Mouse (Mus musculus): ENCODE measurements around the gene Crmp1. TPM values are rescaled to one million over a fixed set of nuclear protein-coding genes. Genes with fewer than 3 reads are reported as not detected.

The Crmp1 gene
- polyA plus RNA-seq, 1 experiment = 0.11 TPM

DNA sequence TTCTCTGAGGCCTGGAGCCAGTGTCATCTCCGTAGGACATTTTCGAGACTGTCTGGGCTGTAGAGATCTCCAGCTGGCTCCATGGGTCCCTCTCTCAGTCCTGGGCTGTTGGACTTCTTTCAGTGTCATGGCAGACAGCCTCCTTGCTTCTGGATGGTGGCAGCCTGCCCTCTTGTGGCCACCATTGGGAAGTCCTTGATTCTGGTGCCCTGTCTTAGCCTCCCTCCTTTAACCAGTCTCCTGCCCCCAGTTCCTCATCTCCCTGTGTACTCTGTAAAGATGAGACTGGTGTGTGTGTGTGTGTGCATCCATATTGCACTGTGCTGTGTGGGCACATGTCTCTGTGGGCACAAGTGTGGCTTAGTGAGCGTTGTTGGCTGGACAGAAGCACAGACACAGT is 46.6 kb downstream of the Crmp1 start:
- no peak for TF ChIP-seq USF1 (IDR thresholded peaks at IDR 0.05; ENCODE audit: low read depth)
- no peak for TF ChIP-seq REST (IDR thresholded peaks at IDR 0.05; ENCODE audit: insufficient read depth, insufficient read length)
- no peak for TF ChIP-seq POLR2A (IDR thresholded peaks at IDR 0.05; ENCODE audit: insufficient read length, low read depth)
- no peak for TF ChIP-seq POLR2AphosphoS2 (IDR thresholded peaks at IDR 0.05; ENCODE audit: insufficient read length, low read depth)

DNA sequence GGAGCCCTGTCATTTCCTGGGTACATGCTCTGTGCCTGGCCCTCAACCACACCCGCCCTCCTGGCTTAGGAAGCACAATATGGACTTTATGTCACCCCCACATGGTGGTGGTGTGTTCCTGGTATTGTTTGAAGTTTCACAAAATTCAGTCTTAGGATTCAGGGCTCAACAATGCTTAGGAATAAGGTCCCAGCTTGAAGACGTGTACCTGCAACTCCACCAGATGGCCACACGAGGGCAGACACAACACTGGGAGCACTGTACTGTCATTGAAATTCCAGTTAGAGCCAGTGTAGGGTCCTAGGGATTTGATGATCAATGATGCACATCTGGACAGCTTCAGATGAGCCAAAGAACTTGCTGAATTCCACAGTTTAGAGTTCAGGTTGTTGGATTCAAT is 47.5 kb downstream of the Crmp1 start:
- no peaks in the 10 kb centered on the region for H3K36me3 ChIP-seq (ENCODE audit: control insufficient read depth, insufficient read depth)
- H3K27me3 ChIP-seq (ENCODE audit: control insufficient read depth, insufficient read depth, insufficient read length) = no peaks in the 10 kb centered on the region
- H3ac ChIP-seq (ENCODE audit: control insufficient read depth, insufficient read length) = no peak overlapping the region
- H3K4me3 ChIP-seq = no peak overlapping the region
- no peak overlapping the region for H3K4me2 ChIP-seq (ENCODE audit: low read depth)
- no peak for TF ChIP-seq POLR2AphosphoS2 (IDR thresholded peaks at IDR 0.05; ENCODE audit: insufficient read length, low read depth)
- no peak for TF ChIP-seq MYOG (IDR thresholded peaks at IDR 0.05; ENCODE audit: control insufficient read depth in 1 of 3, insufficient read depth in 1 of 3, insufficient read length in 2 of 3, low read depth in 2 of 3)
- TF ChIP-seq USF1 (IDR thresholded peaks at IDR 0.05; ENCODE audit: low read depth) = no peak
- TF ChIP-seq E2F4 (IDR thresholded peaks at IDR 0.05; ENCODE audit: insufficient read depth) = no peak
- no peak for TF ChIP-seq TCF12 (IDR thresholded peaks at IDR 0.05; ENCODE audit: insufficient read depth, poor library complexity, severe bottlenecking)
- no peak for TF ChIP-seq MYOD1 (IDR thresholded peaks at IDR 0.05; ENCODE audit: control insufficient read depth in 1 of 3, insufficient read length in 2 of 3, low read depth in 2 of 3)
- TF ChIP-seq TCF3 (IDR thresholded peaks at IDR 0.05; ENCODE audit: insufficient read length, low read depth) = no peak
- no peak for TF ChIP-seq POLR2A (IDR thresholded peaks at IDR 0.05; ENCODE audit: insufficient read length, low read depth)
- TF ChIP-seq MAX (IDR thresholded peaks at IDR 0.05; ENCODE audit: low read depth) = no peak
- no peak for TF ChIP-seq CEBPB (IDR thresholded peaks at IDR 0.05; ENCODE audit: insufficient read depth, poor library complexity, severe bottlenecking)
- no peak for TF ChIP-seq REST (IDR thresholded peaks at IDR 0.05; ENCODE audit: insufficient read depth, insufficient read length)
- no peak for TF ChIP-seq SRF (IDR thresholded peaks at IDR 0.05; ENCODE audit: control insufficient read depth, insufficient read length, low read depth)
- no peaks in the 10 kb centered on the region for H3K79me2 ChIP-seq (ENCODE audit: control insufficient read depth, insufficient read depth)

More for the DNA sequence above, 46.6 kb downstream of the Crmp1 start:
- Histone ChIP-seq H3K36me3 (ENCODE audit: control insufficient read depth, insufficient read depth) (no peaks in the 10 kb centered on the region), H3K4me3 (no peak overlapping the region), H3K79me2 (ENCODE audit: control insufficient read depth, insufficient read depth) (no peaks in the 10 kb centered on the region), H3K4me2 (ENCODE audit: low read depth) (no peak overlapping the region), H3K27me3 (ENCODE audit: control insufficient read depth, insufficient read depth, insufficient read length) (no peaks in the 10 kb centered on the region), H3ac (ENCODE audit: control insufficient read depth, insufficient read length) (no peak overlapping the region)

GRCm38 (mm10) chr5:37290983-37291382 is 49.2 kb downstream of the Crmp1 start:
- no peaks in the 10 kb centered on the region for H3K79me2 ChIP-seq (ENCODE audit: control insufficient read depth, insufficient read depth)
- no peak overlapping the region for H3K4me3 ChIP-seq
- H3K36me3 ChIP-seq (ENCODE audit: control insufficient read depth, insufficient read depth) = no peaks in the 10 kb centered on the region
- no peak overlapping the region for H3K4me2 ChIP-seq (ENCODE audit: low read depth)
- no peak overlapping the region for H3ac ChIP-seq (ENCODE audit: control insufficient read depth, insufficient read length)
- no peaks in the 10 kb centered on the region for H3K27me3 ChIP-seq (ENCODE audit: control insufficient read depth, insufficient read depth, insufficient read length)
- TF ChIP-seq CEBPB (IDR thresholded peaks at IDR 0.05; ENCODE audit: insufficient read depth, poor library complexity, severe bottlenecking) (no peak), MYOD1 (IDR thresholded peaks at IDR 0.05; ENCODE audit: control insufficient read depth in 1 of 3, insufficient read length in 2 of 3, low read depth in 2 of 3) (no peak)

DNA sequence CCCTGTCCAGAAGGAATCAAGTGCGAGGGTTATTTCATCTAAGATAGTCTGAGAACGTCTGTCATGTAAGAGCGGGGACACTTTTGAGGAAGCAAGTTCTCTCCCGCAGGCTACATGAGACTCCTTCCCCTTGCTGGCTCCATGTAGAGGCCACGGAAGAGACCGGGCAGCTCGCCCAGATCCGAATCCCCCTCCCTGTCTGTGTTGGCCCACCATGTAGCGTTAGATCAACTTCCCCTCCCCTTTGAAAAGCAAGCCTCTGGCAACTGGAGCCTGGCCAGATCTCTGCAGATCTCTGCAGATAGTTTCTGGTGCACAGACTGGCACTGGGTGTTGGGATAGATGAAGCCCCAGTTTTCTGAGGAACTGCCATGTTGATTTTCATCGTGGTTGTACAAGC is 55.0 kb downstream of the Crmp1 start:
- no peak for TF ChIP-seq REST (IDR thresholded peaks at IDR 0.05; ENCODE audit: insufficient read depth, insufficient read length)
- no peak for TF ChIP-seq USF1 (IDR thresholded peaks at IDR 0.05; ENCODE audit: low read depth)
- TF ChIP-seq MYOG (IDR thresholded peaks at IDR 0.05; ENCODE audit: control insufficient read depth in 1 of 3, insufficient read depth in 1 of 3, insufficient read length in 2 of 3, low read depth in 2 of 3) = no peak
- no peak for TF ChIP-seq MYOD1 (IDR thresholded peaks at IDR 0.05; ENCODE audit: control insufficient read depth in 1 of 3, insufficient read length in 2 of 3, low read depth in 2 of 3)

GRCm38 (mm10) chr5:37298370-37298769 is 56.6 kb downstream of the Crmp1 start:
- TF ChIP-seq MYOG (IDR thresholded peaks at IDR 0.05; ENCODE audit: control insufficient read depth in 1 of 3, insufficient read depth in 1 of 3, insufficient read length in 2 of 3, low read depth in 2 of 3) (no peak), TCF3 (IDR thresholded peaks at IDR 0.05; ENCODE audit: insufficient read length, low read depth) (no peak)

More for the DNA sequence above, 55.0 kb downstream of the Crmp1 start:
- H3K4me3 ChIP-seq = no peak overlapping the region
- no peak overlapping the region for H3K4me2 ChIP-seq (ENCODE audit: low read depth)
- no peak overlapping the region for H3ac ChIP-seq (ENCODE audit: control insufficient read depth, insufficient read length)
- H3K36me3 ChIP-seq (ENCODE audit: control insufficient read depth, insufficient read depth) = no peaks in the 10 kb centered on the region
- no peaks in the 10 kb centered on the region for H3K79me2 ChIP-seq (ENCODE audit: control insufficient read depth, insufficient read depth)
- H3K27me3 ChIP-seq (ENCODE audit: control insufficient read depth, insufficient read depth, insufficient read length) = no peaks in the 10 kb centered on the region

DNA sequence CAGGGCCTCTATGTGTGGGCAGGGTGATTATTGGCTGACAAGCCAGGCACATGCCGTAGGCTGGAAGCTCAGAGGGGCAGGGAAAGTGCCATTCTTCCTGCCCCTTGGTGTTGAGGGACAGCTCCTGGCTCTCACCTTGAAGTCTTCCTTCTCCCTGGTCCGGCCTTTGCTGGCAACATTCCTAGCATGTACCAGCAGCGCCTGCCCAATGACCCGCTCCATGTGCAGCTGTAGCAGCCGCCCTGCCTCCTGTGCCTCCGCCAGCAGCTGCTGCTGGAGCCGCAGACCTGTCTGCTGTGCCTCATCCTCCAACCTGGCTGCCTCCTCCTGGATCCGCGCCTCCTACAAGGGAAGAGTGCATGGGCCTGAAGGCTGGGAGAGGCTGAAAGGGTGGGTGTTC is 68.3 kb downstream of the Crmp1 start:
- Histone ChIP-seq H3K4me3 (no peak overlapping the region), H3K79me2 (ENCODE audit: control insufficient read depth, insufficient read depth) (no peaks in the 10 kb centered on the region), H3K27me3 (ENCODE audit: control insufficient read depth, insufficient read depth, insufficient read length) (no peaks in the 10 kb centered on the region), H3K4me2 (ENCODE audit: low read depth) (no peak overlapping the region), H3K36me3 (ENCODE audit: control insufficient read depth, insufficient read depth) (no peaks in the 10 kb centered on the region), H3ac (ENCODE audit: control insufficient read depth, insufficient read length) (no peak overlapping the region)
- TF ChIP-seq E2F4 (IDR thresholded peaks at IDR 0.05; ENCODE audit: insufficient read depth) = no peak
- TF ChIP-seq REST (IDR thresholded peaks at IDR 0.05; ENCODE audit: insufficient read depth, insufficient read length) = no peak
- TF ChIP-seq POLR2AphosphoS2 (IDR thresholded peaks at IDR 0.05; ENCODE audit: insufficient read length, low read depth) = no peak
- no peak for TF ChIP-seq CEBPB (IDR thresholded peaks at IDR 0.05; ENCODE audit: insufficient read depth, poor library complexity, severe bottlenecking)
- no peak for TF ChIP-seq SRF (IDR thresholded peaks at IDR 0.05; ENCODE audit: control insufficient read depth, insufficient read length, low read depth)
- TF ChIP-seq TCF12 (IDR thresholded peaks at IDR 0.05; ENCODE audit: insufficient read depth, poor library complexity, severe bottlenecking) = no peak
- TF ChIP-seq USF1 (IDR thresholded peaks at IDR 0.05; ENCODE audit: low read depth) = no peak
- TF ChIP-seq MYOD1 (IDR thresholded peaks at IDR 0.05; ENCODE audit: control insufficient read depth in 1 of 3, insufficient read length in 2 of 3, low read depth in 2 of 3) = no peak
- TF ChIP-seq POLR2A (IDR thresholded peaks at IDR 0.05; ENCODE audit: insufficient read length, low read depth) = no peak
- no peak for TF ChIP-seq MAX (IDR thresholded peaks at IDR 0.05; ENCODE audit: low read depth)
- no peak for TF ChIP-seq MYOG (IDR thresholded peaks at IDR 0.05; ENCODE audit: control insufficient read depth in 1 of 3, insufficient read depth in 1 of 3, insufficient read length in 2 of 3, low read depth in 2 of 3)
- no peak for TF ChIP-seq TCF3 (IDR thresholded peaks at IDR 0.05; ENCODE audit: insufficient read length, low read depth)

More at GRCm38 (mm10) chr5:37298370-37298769, 56.6 kb downstream of the Crmp1 start:
- no peaks in the 10 kb centered on the region for H3K27me3 ChIP-seq (ENCODE audit: control insufficient read depth, insufficient read depth, insufficient read length)
- H3K4me3 ChIP-seq = no peak overlapping the region
- H3K36me3 ChIP-seq (ENCODE audit: control insufficient read depth, insufficient read depth) = no peaks in the 10 kb centered on the region
- H3K79me2 ChIP-seq (ENCODE audit: control insufficient read depth, insufficient read depth) = no peaks in the 10 kb centered on the region
- H3ac ChIP-seq (ENCODE audit: control insufficient read depth, insufficient read length) = no peak overlapping the region
- H3K4me2 ChIP-seq (ENCODE audit: low read depth) = no peak overlapping the region
